Mouse (Mus musculus) lung, postnatal 25 days (tissue): ENCODE data around the gene Ppt1.

Experiments
- DNase-seq: peaks from one replicate; pipeline ENCODE4 v3.0.0; 2022; ENCODE audit warnings: low spot score

Gene Ppt1

GRCm38 (mm10) chr4:122870027-122870426 lies 34.0 kb downstream of the Ppt1 start:
- DNase-seq = no peak

GRCm38 (mm10) chr4:122870741-122871140 lies 34.7 kb downstream of the Ppt1 start:
- no peak for DNase-seq

- DNase-seq = no peak
Observed at GRCm38 (mm10) chr4:122871269-122871668, 35.2 kb downstream of the Ppt1 start.

GRCm38 (mm10) chr4:122871989-122872388 lies 35.9 kb downstream of the Ppt1 start:
- DNase-seq = peak; percentile 27

GRCm38 (mm10) chr4:122873003-122873402 lies 37.0 kb downstream of the Ppt1 start:
- no peak for DNase-seq

- DNase-seq = no peak
Observed at GRCm38 (mm10) chr4:122873512-122873911, 37.5 kb downstream of the Ppt1 start.

GRCm38 (mm10) chr4:122878333-122879070 lies 42.5 kb downstream of the Ppt1 start:
- peak; percentile 35 for DNase-seq

GRCm38 (mm10) chr4:122882544-122882943 lies 46.5 kb downstream of the Ppt1 start:
- no peak for DNase-seq

GRCm38 (mm10) chr4:122883294-122883693 lies 47.3 kb downstream of the Ppt1 start:
- no peak for DNase-seq

- no peak for DNase-seq
Observed at GRCm38 (mm10) chr4:122884051-122884450, 48.0 kb downstream of the Ppt1 start.

GRCm38 (mm10) chr4:122884481-122885340 lies 48.7 kb downstream of the Ppt1 start:
- DNase-seq = peak; percentile 49

- DNase-seq = peak; percentile 99
Observed at GRCm38 (mm10) chr4:122885768-122886578, 49.9 kb downstream of the Ppt1 start, which contains the start of gene Cap1. Gene Cap1, minus strand, starts transcription at chr4:122886056.

- DNase-seq = peak; percentile 24
Observed at GRCm38 (mm10) chr4:122886579-122887254, 50.7 kb downstream of the Ppt1 start.

GRCm38 (mm10) chr4:122887336-122887735 lies 51.3 kb downstream of the Ppt1 start:
- no peak for DNase-seq

GRCm38 (mm10) chr4:122890881-122891481 lies 54.9 kb downstream of the Ppt1 start:
- DNase-seq = peak; percentile 30

GRCm38 (mm10) chr4:122891597-122891996 lies 55.6 kb downstream of the Ppt1 start:
- no peak for DNase-seq

GRCm38 (mm10) chr4:122892157-122892556 lies 56.1 kb downstream of the Ppt1 start:
- peak; percentile 44 for DNase-seq

- DNase-seq = no peak
Observed at GRCm38 (mm10) chr4:122897750-122898149, 61.7 kb downstream of the Ppt1 start.

GRCm38 (mm10) chr4:122898313-122898712 lies 62.3 kb downstream of the Ppt1 start:
- peak; percentile 69 for DNase-seq

GRCm38 (mm10) chr4:122902156-122902555 lies 66.1 kb downstream of the Ppt1 start:
- DNase-seq = no peak

- DNase-seq = no peak
Observed at GRCm38 (mm10) chr4:122903709-122904108, 67.7 kb downstream of the Ppt1 start.
